Mouse (Mus musculus): Measurements from ENCODE around the gene C1rb.
"Not testable (repeated sequence)": the region's sequence is repeated elsewhere in the genome, so short reads cannot be mapped to it uniquely, and the experiment has no call there.

Gene C1rb

GRCm38 (mm10) chr6:124570026-124570425 lies at the start of gene C1rb:
C1rb (plus strand) TSS chr6:124570294.
- DNase-seq = peak; percentile 70

- not testable (repeated sequence) for DNase-seq
Observed at GRCm38 (mm10) chr6:124522082-124522481, 48.0 kb upstream of the C1rb start.

GRCm38 (mm10) chr6:124527881-124528280 lies 42.2 kb upstream of the C1rb start:
- no peak for DNase-seq

DNA sequence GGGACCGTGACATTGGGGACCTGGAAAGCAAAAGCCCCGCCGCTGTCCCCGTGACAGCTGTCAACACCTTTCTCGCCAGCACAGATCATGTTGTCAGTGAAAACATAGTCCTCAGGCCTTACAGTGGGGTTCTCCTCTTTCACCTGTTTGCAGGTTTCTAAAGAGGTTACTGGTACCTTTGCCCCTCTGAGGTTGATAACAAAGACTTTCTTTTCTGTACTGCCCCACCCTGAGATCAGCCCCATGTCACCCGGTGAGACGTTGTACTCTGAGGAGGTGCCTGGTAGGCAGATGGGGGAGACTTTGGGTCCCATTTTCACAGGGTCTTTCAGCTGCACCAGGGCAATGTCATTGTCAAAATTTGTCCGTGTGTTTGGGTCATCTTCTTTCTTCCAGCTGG lies 39.0 kb upstream of the C1rb start:
- no peak for DNase-seq

- DNase-seq = not testable (repeated sequence)
Observed at GRCm38 (mm10) chr6:124536125-124536829, 33.8 kb upstream of the C1rb start.

GRCm38 (mm10) chr6:124541176-124541575 lies 28.9 kb upstream of the C1rb start:
- not testable (repeated sequence) for DNase-seq

DNA sequence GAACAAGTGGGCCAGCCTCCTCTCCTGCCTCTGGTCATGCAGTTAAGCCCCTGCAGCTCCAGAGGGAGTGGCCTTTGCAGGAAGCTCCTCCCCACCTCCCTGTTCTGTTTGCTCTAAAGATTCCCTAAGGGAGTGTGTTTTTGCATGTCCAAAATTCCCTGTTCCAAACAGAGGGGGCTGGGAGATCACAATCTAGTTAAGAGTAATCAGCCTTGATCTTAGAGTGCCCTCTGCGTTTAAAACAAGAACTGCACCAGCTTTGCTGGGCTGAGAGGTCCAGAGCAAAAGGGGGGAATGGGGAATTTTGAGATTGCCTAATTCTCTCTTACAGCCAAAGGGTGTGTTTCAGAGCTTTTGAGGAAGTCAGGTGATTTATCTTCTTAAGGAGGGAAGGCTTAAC lies 27.8 kb upstream of the C1rb start, which contains the start of gene C1s1:
TSS of gene C1s1 (minus strand) at position 76 of the 400 bp plus-strand sequence.
- DNase-seq = peak; percentile 39

DNA sequence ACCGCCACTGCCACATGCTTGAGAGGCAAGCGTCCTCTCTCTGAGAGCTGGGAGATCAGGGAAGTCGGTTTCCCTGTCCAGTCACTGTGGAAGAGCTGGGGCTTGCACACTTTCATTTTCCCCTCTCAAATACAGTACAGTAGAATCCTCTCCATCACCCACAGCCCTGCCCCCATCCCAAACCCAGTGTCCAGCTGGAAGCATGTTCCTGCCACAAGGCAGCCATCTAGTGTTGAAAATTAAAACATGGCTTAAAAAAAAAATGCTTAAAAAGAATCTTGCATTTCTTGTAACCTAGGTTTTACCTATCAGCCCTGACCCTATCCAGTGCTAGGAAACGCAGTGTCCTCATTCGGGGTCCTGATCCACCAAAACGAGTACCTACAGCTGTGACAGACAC lies 25.6 kb upstream of the C1rb start:
- DNase-seq = peak; percentile 16

DNA sequence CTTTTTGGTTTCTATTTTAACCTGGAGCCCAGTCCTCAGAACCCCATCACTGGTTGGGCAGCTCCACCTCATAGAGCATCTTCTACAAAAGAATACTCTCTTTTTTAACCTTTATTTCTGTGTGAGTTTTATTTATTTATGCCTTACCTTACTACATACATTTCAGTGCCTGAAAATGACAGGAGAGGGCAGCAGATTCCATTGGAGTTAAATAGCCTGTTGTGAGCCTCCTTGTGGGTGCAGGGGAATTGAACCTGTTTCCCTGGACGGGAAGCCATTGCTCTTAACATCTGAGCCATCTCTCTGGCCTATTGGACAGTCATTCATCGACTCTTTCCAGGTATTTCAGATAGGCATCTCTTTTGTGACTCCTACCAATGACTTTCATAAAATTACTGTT lies 24.7 kb upstream of the C1rb start:
- DNase-seq = no peak

DNA sequence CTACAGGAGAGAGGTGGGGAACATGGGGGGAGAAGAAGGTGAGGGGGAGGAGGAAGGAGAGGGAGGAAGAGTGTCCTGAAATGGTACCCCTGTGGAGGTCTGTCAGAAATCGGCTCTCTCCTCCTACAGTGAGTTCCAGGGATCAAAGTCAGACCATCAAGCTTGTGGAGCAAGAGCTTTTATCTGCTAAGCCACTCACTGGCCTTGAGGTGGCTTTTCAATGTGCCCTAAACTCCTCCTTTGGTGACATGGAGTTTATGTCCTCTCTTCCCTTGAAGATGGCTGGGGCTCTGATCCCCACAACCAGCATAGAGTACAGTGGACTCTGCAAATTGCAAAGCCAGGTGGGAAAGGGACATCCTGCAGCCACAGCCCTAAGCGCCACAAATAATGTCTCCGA lies 22.1 kb upstream of the C1rb start:
- not testable (repeated sequence) for DNase-seq

DNA sequence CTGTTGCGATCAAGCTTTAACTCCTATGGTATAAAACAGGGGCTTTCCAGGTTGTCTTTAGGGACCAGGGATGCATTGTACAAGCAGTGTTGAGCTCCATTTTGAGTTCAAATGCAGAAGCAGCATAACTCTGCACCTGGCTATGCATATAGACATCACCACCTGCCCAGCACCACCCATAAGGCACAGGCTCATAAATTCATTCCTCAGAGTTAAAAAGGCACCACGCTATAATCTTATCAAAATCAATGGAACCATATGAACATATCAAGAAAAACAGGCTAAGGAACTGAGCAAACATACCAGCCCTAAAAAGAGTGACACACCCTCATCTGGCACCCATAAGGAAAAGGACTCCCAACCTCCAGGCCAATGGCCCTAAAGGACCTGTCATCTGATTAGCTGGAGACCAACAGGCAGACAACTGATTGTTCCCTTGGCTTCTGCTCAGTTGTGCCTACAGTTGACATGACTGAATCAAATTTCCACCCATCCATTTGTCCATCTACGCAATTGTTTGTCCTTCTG lies 21.0 kb upstream of the C1rb start:
- DNase-seq = no peak

DNA sequence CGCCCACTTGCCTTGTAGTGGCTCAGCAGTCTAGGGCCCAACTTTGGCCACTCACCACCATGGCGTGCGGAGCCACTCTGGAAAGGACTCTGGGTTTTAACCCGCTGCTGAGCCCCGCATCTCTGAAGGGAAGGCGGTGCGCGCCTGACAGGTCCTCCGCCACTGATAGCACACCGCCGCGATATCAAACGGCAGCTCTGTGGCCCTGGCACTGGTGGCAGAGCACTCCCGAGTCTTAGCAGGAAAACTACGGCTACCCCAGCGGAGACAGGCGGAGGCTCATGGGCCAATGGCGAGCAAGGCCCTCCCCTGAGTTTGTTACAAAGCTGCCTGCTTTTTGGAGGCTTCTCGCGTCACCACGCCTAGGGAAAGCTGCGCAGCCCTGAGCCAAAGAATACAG lies 17.3 kb upstream of the C1rb start:
- no peak for DNase-seq

DNA sequence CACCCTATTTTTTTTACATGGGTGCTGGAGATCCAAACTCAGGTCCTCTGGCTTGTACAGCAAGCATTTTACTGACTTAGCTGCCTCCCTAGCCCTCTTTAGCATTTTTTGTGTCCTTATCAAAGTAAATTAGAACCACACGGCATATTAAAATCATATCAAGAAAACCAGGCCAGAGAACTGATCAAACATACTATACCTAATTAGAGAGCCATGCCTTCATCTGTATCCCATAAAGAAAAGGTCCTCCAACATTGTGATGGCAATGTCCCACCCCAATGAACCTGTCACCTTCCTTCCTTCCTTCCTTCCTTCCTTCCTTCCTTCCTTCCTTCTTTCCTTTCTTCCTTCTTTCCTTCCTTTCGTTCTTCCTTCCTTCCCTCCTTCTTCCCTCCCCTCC lies 14.1 kb upstream of the C1rb start:
- not testable (repeated sequence) for DNase-seq

GRCm38 (mm10) chr6:124561156-124561555 lies 8.9 kb upstream of the C1rb start:
- not testable (repeated sequence) for DNase-seq

GRCm38 (mm10) chr6:124561611-124562010 lies 8.5 kb upstream of the C1rb start:
- not testable (repeated sequence) for DNase-seq

DNA sequence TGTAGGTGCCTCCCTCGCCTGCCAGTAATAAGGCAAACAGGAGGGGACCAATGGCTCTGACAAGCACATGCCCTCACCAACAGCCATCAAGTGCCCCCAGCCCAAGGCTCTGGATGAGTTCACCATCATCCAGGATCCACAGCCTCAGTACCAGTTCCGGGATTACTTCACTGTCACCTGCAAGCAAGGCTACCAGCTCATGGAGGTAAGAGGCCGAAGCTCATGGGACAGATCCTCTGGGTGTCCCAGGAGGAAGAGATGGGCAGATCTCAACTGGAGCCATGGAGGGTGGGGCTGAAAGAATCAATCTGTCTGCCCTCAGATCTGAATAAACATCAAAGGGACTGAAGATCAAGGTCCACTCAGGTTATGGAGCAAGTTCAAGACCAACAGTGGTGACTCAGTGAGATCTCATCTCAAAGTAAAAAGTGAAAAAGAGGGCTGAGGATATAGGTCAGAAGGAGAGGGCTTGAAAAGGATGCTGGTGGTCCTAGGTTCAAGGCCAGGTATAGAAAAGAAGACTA lies 5.1 kb downstream of the C1rb start:
- DNase-seq = not testable (repeated sequence)

GRCm38 (mm10) chr6:124580155-124580554 lies 10.1 kb downstream of the C1rb start:
- DNase-seq = not testable (repeated sequence)

DNA sequence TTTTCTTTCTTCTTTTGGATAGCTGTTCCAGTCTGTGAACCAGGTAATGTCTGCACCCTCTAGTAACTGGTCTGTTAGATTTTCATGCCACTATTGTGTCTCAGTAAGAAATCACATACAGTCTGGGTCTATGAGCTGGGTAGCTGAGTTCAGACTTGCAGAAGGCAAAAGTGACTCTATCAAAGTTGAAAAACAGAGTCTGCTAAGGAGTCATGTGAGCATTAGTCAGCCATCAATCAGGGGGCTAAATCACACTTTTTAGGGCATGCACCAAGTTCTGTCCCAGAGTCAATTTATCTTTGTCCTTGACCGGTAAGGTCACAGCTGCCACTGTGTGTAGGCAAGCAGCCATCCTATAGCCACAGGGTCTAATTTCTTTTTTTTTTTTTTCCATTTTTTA lies 12.1 kb downstream of the C1rb start:
- no peak for DNase-seq

DNA sequence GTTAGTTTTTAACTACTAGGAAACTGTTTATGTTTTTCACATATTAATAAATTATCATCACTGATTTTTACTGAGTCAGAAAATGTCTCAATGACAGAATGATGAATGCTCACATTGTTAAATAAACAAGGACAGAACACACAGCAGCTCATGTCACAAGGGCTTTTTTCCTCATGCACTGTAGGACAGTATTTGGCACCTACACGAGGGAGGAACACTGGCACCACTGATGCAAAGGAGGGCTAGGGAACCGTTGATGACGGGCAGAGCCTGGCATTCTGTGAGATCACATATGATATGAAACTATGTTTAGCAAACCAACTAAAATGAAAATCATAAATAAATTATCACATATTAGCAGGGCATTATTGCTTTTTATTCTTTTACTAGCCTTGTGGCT lies 14.8 kb downstream of the C1rb start:
- no peak for DNase-seq

- DNase-seq = no peak
Observed at GRCm38 (mm10) chr6:124585761-124586160, 15.7 kb downstream of the C1rb start.

GRCm38 (mm10) chr6:124586266-124586665 lies 16.2 kb downstream of the C1rb start:
- no peak for DNase-seq

DNA sequence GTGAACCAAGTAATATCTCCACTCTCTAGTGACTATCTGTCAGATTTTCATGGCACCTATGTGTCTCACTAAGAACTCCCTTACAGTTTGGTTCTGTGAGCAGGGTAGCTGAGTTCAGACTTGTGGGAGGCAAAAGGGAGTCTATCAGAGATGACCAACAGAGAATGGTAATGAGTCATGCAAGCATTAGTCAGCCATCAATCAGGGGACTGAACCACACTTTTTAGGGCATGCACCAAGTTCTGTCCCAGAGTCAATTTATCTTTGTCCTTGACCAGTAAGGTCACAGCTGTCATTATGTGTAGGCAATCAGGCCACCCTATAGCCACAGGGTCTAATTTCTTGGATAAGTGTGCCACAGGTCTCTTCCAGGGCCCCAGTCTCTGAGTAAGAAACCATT lies 18.7 kb downstream of the C1rb start:
- DNase-seq = no peak

DNA sequence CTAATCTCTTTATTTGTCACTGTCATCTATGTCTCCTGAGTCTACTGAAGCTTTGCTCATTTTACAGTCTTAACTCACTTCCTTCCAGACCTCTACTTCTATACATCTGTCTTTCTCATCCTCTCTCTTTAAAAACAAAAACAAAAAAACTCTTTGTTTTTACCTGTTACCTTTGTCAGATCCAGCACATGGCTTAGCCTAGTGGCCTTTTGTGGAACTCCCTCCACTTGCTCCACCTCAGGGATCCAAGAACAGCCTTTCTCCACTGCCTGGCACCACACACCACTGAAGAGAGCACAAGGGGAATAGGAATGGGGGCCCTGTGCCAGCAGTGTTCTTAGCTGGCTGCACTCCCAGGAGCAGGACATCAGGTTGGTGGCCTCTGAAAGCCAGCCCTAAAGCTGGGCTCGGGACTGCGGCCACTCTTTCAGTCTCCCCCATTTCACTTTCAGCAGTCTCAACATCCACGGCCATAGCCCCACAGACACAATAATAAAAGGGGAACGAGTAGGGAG lies 22.1 kb downstream of the C1rb start:
- DNase-seq = no peak

DNA sequence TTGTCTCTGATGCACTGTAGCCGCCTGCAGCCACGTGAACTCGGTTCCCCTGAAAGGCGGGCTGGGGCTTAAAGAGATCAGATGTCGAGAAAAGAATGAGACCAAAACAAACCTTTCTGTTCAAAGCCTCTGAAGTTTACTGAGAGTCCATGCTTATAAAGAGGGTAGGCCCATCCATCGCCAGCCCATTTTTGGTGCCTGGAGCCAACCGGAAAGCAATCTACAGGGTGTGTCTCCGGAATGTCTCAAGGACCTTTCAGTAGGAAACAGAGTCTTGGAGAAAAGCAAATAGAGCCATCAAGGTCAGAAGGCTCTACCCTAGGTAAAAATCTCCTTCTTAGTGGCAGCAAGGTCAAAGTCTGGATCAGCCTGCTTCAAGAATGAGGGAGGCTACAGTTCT lies 23.0 kb downstream of the C1rb start:
- DNase-seq = no peak
